Mouse (Mus musculus) limb, embryonic 13.5 days (tissue): ENCODE measurements around the gene Cd247. TPM values are rescaled to one million over a fixed set of nuclear protein-coding genes. Genes with fewer than 3 reads are reported as not detected.

Source experiments
- ATAC-seq: fragments of 200-750 bp; cut with Nextera tagmentation; 2 replicates; pipeline ENCODE4 v1.8.0; 2017; ENCODE audit warnings: low read depth, moderate number of reproducible peaks, moderate TSS enrichment; ENCODE audit not compliant: low FRiP score
- H3K27ac ChIP-seq: fragments of 300-500 bp; sonication (generic); 2 replicates; pipeline ENCODE4 v1.5.1; 2015; ENCODE audit warnings: inconsistent platforms, mild to moderate bottlenecking, moderate library complexity
- H3K27me3 ChIP-seq: fragments of 300-500 bp; sonication (generic); 2 replicates; pipeline ENCODE4 v1.6.1; 2015; ENCODE audit warnings: mild to moderate bottlenecking, inconsistent platforms
- H3K36me3 ChIP-seq: fragments of 300-500 bp; sonication (generic); 2 replicates; pipeline ENCODE4 v1.6.1; 2015; ENCODE audit warnings: inconsistent platforms, mild to moderate bottlenecking, moderate library complexity
- H3K4me1 ChIP-seq: fragments of 300-500 bp; sonication (generic); 2 replicates; pipeline ENCODE4 v1.6.1; 2015; ENCODE audit warnings: inconsistent platforms
- H3K4me2 ChIP-seq: fragments of 300-500 bp; sonication (generic); replicated peaks from 2 replicates; pipeline ENCODE4 v1.6.1; 2015; ENCODE audit warnings: inconsistent platforms, mild to moderate bottlenecking, moderate library complexity
- H3K4me3 ChIP-seq: fragments of 300-500 bp; sonication (generic); 2 replicates; pipeline ENCODE4 v1.5.1; 2015; ENCODE audit warnings: moderate library complexity, mild to moderate bottlenecking, inconsistent platforms
- H3K9ac ChIP-seq: fragments of 300-500 bp; sonication (generic); 2 replicates; pipeline ENCODE4 v1.6.1; 2015; ENCODE audit warnings: mild to moderate bottlenecking, inconsistent platforms
- H3K9me3 ChIP-seq: fragments of 300-500 bp; sonication (generic); 2 replicates; pipeline ENCODE4 v1.6.1; 2016; ENCODE audit warnings: inconsistent platforms
- WGBS: fragments of 180-500 bp; shearing (Covaris S2); methylation state at CpG from one replicate; pipeline ENCODE4 v1.1.7; 2015; 5-methylcytosine and 5-hydroxymethylcytosine counted together
- polyA plus RNA-seq: library from polyadenylated mRNA; unstranded; fragments of >200 nt; fragmentation: Nextera tagmentation; extraction: Ambion mirVana; gene quantifications from 2 replicates; pipeline ENCODE4 v1.2.1, GENCODE M21; 2015

The Cd247 gene
- polyA plus RNA-seq, 1 experiment from 2014 or later, result 0.48 TPM

DNA sequence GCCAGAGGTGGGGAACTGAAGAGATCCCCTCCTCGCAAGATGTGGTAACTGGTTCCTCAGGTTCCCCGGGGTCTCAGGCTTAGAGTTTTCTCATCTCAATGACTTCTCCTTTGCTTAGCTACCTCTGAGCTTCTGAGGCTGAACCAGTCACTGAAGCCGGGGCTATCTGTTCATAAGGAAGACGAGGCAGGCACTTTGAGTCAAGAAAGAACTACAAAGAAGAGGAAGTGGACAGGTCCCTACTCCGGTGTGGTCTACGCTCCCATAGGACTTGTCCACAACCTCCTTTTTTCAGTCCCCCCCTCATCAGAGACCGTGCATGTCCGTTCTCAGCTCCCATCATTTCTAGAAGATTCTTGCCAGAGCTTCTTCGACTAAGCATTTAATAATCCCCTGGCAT, 7.1 kb upstream of the Cd247 start:
- H3K4me1 ChIP-seq, result peaks cover 22% of the 10 kb centered on the region

DNA sequence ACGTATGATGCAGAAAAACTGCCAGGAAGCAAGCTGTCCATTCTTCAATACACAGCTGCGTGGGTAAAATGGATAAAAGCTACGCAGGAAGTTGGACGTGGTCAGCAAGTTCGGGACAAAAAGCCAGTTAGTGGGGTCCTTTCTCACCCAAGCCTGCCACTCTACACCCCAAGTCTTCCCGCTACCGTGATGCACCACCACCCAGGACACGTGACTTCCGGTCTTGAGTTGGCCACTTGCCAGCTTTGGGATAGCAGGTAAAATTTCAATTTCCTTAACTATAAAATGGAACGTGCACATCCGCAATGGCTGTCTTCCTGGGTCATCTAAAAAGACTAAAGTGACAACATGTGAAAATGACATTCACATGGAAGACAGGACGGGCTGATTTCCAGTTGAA, 6.6 kb upstream of the Cd247 start:
- no peak overlapping the region for H3K4me2 ChIP-seq
- H3K4me3 ChIP-seq, result no peak overlapping the region
- WGBS, result 85% methylated on average over 12 of the region's 12 CpGs
- H3K27ac ChIP-seq, result no peak overlapping the region
- no peaks in the 10 kb centered on the region for H3K36me3 ChIP-seq
- H3K27me3 ChIP-seq, result peaks cover 25% of the 10 kb centered on the region; the same call in 1 of the 2 replicates
- H3K9me3 ChIP-seq, result no peaks in the 10 kb centered on the region
- ATAC-seq, result no peak
- peaks cover 24% of the 10 kb centered on the region for H3K4me1 ChIP-seq
- H3K9ac ChIP-seq, result no peak overlapping the region

More for the DNA sequence above, 7.1 kb upstream of the Cd247 start:
- no peaks in the 10 kb centered on the region for H3K36me3 ChIP-seq
- H3K9ac ChIP-seq, result no peak overlapping the region
- no peak overlapping the region for H3K4me3 ChIP-seq
- no peak overlapping the region for H3K27ac ChIP-seq
- WGBS, result 84% methylated on average over 9 of the region's 9 CpGs
- no peak for ATAC-seq
- H3K4me2 ChIP-seq, result no peak overlapping the region
- no peaks in the 10 kb centered on the region for H3K9me3 ChIP-seq
- peaks cover 25% of the 10 kb centered on the region; the same call in 1 of the 2 replicates for H3K27me3 ChIP-seq

DNA sequence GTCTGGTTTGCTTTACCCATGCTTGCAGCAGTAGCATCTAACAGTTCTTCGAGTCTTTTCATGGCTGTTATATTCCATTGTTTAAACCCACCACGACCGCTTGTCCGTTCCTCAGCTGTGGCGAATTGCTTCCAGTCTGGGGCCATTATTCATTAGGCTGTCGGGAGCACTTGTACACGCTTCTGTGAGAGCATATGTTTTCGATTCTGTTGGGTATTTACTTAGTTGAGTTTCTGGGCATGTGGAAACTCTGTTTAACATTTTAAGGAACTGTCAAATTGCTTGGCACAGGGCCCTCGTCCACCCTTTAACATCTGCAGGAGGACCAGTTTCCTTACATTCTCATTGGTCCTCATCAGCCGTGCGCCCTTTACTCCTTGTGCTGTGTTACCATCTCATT, 2.2 kb upstream of the Cd247 start:
- Histone ChIP-seq H3K9me3 (no peaks in the 10 kb centered on the region), H3K36me3 (no peaks in the 10 kb centered on the region), H3K4me2 (peak overlapping the region; percentile 51), H3K4me3 (peak overlapping the region; percentile 4; the same call in 1 of the 2 replicates), H3K4me1 (peaks cover 21% of the 10 kb centered on the region), H3K9ac (no peak overlapping the region), H3K27ac (no peak overlapping the region), H3K27me3 (peaks cover 30% of the 10 kb centered on the region)
- ATAC-seq, result peak; percentile 74
- WGBS, result 14% methylated on average over 11 of the region's 11 CpGs

DNA sequence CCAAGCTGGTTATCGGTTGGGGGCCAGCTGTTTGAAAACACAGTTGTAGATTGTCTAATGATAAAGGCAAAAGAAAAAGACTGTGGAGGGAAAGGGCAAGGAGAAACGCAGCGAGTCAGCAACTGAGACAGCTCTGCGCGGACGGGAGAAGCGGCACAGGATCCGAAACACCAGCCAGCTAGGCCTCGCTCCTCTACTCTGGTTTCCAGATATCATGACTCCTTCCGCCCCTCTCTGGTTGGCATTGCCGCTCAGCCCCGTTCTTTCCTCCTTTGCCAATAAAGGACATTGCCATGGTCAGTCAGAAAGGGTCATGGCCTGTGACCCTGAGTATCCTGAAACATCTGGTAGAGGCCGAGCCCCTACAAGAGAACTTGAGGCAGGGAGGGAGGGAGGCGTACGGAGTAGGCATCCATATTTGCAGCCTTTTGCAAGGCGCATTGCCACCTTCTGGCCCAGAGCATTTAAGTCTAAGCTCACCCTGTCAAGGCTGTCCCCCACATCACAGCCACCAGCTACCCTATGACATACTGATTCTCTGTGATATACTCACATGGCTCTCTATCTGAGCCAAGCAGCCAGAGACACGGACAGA, 682 bp downstream of the Cd247 start:
- ATAC-seq, result no peak
- peaks cover 18% of the 10 kb centered on the region; the same call in 1 of the 2 replicates for H3K27me3 ChIP-seq
- H3K4me1 ChIP-seq, result peaks cover 16% of the 10 kb centered on the region; the same call in 1 of the 2 replicates
- 81% methylated on average over 17 of the region's 17 CpGs for WGBS
- H3K27ac ChIP-seq, result no peak overlapping the region
- no peak overlapping the region for H3K4me2 ChIP-seq
- no peak overlapping the region for H3K9ac ChIP-seq
- no peaks in the 10 kb centered on the region for H3K36me3 ChIP-seq
- H3K9me3 ChIP-seq, result no peaks in the 10 kb centered on the region
- no peak overlapping the region for H3K4me3 ChIP-seq

DNA sequence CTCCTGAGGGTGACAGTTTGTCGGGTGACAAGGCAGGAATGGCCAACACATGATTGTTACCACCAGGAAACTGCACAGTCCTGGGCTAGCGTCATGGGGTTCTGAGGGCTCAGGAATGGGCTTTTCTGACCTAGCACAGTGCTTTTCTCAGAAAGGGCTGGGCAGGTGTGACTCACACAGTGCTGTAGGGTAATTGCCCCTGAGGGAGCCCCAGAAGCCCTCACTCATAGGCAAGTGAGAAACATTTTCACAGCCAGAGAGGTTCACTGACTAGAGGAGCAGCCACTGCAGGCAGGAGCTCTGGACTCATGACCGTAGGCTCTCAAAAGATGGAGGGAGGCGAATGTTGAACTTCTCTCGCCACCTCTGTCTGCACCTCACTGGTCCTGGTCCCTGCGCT, 1.5 kb downstream of the Cd247 start:
- peaks cover 18% of the 10 kb centered on the region; the same call in 1 of the 2 replicates for H3K27me3 ChIP-seq
- no peak for ATAC-seq
- no peak overlapping the region for H3K9ac ChIP-seq
- H3K4me1 ChIP-seq, result peaks cover 16% of the 10 kb centered on the region; the same call in 1 of the 2 replicates
- no peak overlapping the region for H3K27ac ChIP-seq
- no peaks in the 10 kb centered on the region for H3K36me3 ChIP-seq
- no peak overlapping the region for H3K4me2 ChIP-seq
- no peak overlapping the region for H3K4me3 ChIP-seq
- 69% methylated on average over 6 of the region's 6 CpGs for WGBS
- no peaks in the 10 kb centered on the region for H3K9me3 ChIP-seq

DNA sequence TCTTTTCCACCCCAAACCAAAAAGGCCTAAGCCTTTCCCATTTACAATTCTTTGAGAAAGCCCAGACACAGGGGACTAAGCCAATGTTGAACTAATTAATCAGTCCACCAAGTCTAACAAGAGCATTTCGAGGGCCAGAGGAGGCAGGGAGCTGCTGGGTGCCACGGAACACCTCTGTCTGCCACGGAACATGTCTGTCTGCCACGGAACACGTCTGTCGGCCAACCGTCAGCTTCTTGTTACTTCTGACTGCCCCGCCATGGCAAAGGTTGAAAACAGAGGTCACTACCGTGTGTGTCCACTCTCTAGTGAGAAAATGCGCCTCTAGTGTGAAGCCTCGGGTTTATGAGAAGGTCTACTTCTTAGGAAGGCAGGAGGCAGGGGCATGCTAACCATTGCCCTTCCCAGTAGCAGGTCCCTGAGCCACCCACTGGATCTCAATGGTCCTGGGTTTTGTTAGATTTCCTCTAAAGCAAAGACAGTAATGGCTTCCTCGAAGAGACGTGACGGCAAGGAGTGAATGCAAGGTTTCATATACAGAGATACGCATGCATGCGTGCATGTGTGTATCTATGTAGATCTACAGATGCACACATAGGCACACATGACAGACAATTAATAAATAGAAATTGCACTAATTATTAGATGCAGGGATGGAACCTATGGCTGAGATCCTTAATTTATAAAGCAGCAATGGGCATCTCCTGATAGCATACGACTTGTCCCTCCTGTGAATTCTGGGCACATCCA, 2.2 kb downstream of the Cd247 start:
- no peak for ATAC-seq
- Histone ChIP-seq H3K27me3 (peaks cover 21% of the 10 kb centered on the region; the same call in 1 of the 2 replicates), H3K27ac (no peak overlapping the region), H3K4me3 (no peak overlapping the region), H3K36me3 (no peaks in the 10 kb centered on the region), H3K4me2 (no peak overlapping the region), H3K9ac (no peak overlapping the region), H3K4me1 (peaks cover 13% of the 10 kb centered on the region; the same call in 1 of the 2 replicates), H3K9me3 (no peaks in the 10 kb centered on the region)
- WGBS, result 85% methylated on average over 17 of the region's 17 CpGs

DNA sequence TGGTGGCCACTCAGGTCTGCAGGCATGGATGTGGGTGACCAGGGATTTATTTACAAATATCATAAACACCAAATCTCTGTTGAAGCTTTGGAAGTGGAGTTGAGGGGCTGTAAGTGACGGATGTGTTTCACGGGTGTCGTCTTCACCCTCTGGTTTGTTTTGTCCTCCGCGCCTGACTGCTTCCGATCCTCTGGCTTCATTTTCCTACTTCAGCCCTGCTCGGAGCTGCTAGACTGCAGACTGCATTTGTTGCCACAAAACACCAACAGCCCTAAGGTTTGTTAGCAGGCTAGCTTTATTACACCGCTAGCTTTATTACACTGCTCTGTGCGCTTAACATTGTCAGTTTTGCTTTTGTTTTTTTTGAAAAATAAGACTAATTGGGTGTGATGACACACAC, 2.9 kb downstream of the Cd247 start:
- no peak for ATAC-seq
- H3K4me1 ChIP-seq, result peaks cover 6% of the 10 kb centered on the region; the same call in 1 of the 2 replicates
- H3K9me3 ChIP-seq, result no peaks in the 10 kb centered on the region
- no peak overlapping the region for H3K9ac ChIP-seq
- no peak overlapping the region for H3K4me3 ChIP-seq
- H3K27me3 ChIP-seq, result peaks cover 22% of the 10 kb centered on the region; the same call in 1 of the 2 replicates
- no peaks in the 10 kb centered on the region for H3K36me3 ChIP-seq
- H3K4me2 ChIP-seq, result no peak overlapping the region
- 87% methylated on average over 9 of the region's 9 CpGs for WGBS
- no peak overlapping the region for H3K27ac ChIP-seq

DNA sequence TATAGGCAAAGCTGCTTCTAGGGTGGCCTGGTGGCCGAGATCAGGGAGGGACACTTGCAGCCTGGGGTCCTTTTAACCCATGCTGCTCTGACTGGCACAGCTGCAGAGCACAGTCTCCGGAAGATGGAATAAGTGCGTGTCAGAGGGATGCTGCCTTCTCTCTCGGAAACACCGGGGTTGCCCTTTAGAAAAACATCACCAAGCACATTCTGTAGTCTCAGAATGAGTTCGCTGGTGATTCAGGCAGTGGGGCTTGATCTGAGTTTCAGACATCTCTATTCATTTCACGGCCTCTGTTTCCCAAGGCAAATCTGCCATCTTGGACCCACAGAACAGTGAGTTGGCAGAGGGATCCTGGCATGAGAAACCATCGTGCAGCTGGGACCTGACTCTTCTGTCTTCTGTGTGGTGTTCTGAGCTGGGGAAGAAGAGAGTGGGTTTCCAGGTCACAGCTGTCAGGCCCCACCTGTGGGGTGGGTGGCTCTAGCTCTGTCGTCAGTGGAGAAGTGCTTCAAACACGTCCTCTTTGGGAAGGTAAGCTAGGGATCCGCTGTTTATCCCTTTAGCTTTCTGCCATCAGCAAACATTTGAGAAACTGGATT, 13.3 kb downstream of the Cd247 start:
- Histone ChIP-seq H3K4me2 (no peak overlapping the region), H3K4me3 (no peak overlapping the region), H3K9me3 (peaks cover 6% of the 10 kb centered on the region; the same call in 1 of the 2 replicates), H3K27ac (no peak overlapping the region), H3K27me3 (no peaks in the 10 kb centered on the region), H3K36me3 (no peaks in the 10 kb centered on the region), H3K9ac (no peak overlapping the region), H3K4me1 (peaks cover 7% of the 10 kb centered on the region)
- 86% methylated on average over 11 of the region's 11 CpGs for WGBS
- no peak for ATAC-seq

DNA sequence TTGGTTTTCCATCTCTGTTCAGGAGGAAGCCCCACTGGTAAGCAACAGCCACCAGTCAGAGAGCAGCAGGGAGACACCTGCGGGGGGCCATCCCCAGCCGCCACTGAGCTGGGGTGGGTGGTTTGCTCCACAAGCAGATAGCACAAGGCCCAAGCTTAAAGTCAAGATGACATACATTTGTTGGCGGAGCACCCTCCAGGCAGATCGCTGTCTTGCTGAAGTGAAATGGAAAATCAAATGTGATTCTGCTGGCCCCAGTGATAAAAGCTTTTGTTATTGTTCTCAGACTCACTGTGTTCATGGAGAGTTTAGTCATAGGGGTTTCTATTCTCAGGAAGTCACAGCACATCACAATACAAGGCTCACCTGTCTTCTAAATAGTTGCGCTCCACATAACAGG, 14.6 kb downstream of the Cd247 start:
- WGBS, result 93% methylated on average over 5 of the region's 5 CpGs
- H3K9ac ChIP-seq, result no peak overlapping the region
- no peak overlapping the region for H3K27ac ChIP-seq
- peaks cover 7% of the 10 kb centered on the region for H3K4me1 ChIP-seq
- ATAC-seq, result no peak
- peaks cover 6% of the 10 kb centered on the region; the same call in 1 of the 2 replicates for H3K9me3 ChIP-seq
- H3K4me3 ChIP-seq, result no peak overlapping the region
- no peaks in the 10 kb centered on the region for H3K36me3 ChIP-seq
- no peak overlapping the region for H3K4me2 ChIP-seq
- H3K27me3 ChIP-seq, result no peaks in the 10 kb centered on the region

DNA sequence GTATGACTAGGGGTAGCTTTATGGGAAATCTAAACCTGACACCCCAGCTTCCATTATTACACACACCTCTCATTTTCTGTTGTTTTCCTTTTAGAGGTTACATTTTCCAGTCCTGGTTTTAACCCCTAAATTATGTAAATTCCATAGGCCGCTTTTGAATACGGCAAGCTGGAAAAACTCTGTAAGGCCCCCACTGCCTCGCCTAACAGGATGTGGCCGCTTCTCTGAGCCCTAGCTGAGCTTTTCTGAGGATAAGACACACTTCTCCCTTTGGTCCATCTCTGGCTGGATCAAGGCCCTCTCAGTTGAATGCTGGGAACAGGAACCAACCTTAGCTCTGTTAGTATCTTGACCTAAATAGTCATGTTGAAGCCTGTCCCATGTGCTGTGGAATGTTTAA, 15.7 kb downstream of the Cd247 start:
- no peak for ATAC-seq
- H3K9ac ChIP-seq, result no peak overlapping the region
- no peak overlapping the region for H3K27ac ChIP-seq
- no peak overlapping the region for H3K4me3 ChIP-seq
- H3K4me1 ChIP-seq, result peaks cover 7% of the 10 kb centered on the region
- H3K27me3 ChIP-seq, result no peaks in the 10 kb centered on the region
- H3K36me3 ChIP-seq, result no peaks in the 10 kb centered on the region
- H3K4me2 ChIP-seq, result no peak overlapping the region
- 81% methylated on average over 4 of the region's 4 CpGs for WGBS
- H3K9me3 ChIP-seq, result peaks cover 6% of the 10 kb centered on the region; the same call in 1 of the 2 replicates

DNA sequence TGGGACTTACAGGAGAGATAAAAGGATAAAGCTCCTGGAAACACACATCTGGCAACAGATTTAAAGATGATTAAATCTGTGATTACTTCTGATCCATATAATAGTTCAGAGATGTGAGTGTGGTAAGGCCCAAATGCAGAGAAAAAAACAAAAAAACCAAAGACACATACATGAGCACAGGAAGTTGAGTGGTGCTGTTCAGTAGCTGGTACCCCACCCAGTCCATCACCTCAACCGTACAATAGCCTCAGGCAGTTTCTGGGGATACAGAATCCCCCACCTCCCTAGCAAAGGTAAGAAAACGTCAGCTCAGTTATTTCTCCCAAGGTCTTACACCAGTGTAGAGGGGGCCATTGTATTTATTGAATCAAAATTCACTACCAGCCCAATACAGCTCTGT, 22.2 kb downstream of the Cd247 start:
- Histone ChIP-seq H3K9ac (no peak overlapping the region), H3K27me3 (peaks cover 10% of the 10 kb centered on the region; the same call in 1 of the 2 replicates), H3K4me3 (no peak overlapping the region), H3K4me1 (peaks cover 28% of the 10 kb centered on the region), H3K4me2 (no peak overlapping the region), H3K9me3 (no peaks in the 10 kb centered on the region), H3K27ac (no peak overlapping the region), H3K36me3 (no peaks in the 10 kb centered on the region)
- WGBS, result 52% methylated on average over 2 of the region's 2 CpGs
- no peak for ATAC-seq

DNA sequence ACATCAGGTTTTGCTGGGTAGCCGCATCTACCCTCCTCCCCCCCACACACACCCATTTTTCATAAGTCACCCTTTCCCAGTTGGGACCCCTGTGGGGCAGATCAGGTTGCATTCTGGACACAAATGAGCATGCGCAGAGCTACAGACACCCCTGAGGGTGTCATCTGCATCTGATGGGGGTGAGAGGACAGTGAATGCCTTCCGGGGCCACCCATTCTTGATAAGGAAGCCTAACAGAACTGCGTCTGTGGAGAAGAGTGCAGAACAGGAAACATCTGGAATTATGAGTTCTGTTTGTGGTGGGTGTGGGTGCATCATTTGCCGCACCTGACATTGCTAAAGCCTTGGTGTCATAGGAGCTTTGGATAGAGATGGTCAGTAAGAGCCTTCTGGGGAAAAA, 22.7 kb downstream of the Cd247 start:
- no peak overlapping the region for H3K27ac ChIP-seq
- no peak overlapping the region for H3K4me2 ChIP-seq
- 82% methylated on average over 5 of the region's 5 CpGs for WGBS
- H3K9me3 ChIP-seq, result no peaks in the 10 kb centered on the region
- H3K4me3 ChIP-seq, result no peak overlapping the region
- H3K27me3 ChIP-seq, result peaks cover 11% of the 10 kb centered on the region; the same call in 1 of the 2 replicates
- H3K9ac ChIP-seq, result no peak overlapping the region
- no peaks in the 10 kb centered on the region for H3K36me3 ChIP-seq
- H3K4me1 ChIP-seq, result peaks cover 25% of the 10 kb centered on the region
- ATAC-seq, result no peak
